Mouse (Mus musculus) MEL (cell line): Measurements from ENCODE around the gene Zcchc24. TPM values are rescaled to one million over a fixed set of nuclear protein-coding genes. Genes with fewer than 3 reads are reported as not detected.

Source experiments
- DNase-seq: peaks from one replicate; pipeline ENCODE4 v3.0.0; 2011; ENCODE audit warnings: low read depth, low spot score
- H3K27ac ChIP-seq: 2 replicates; pipeline ENCODE4 v1.5.1; 2012; ENCODE audit warnings: low read depth, mild to moderate bottlenecking, control low read depth, low read length, moderate library complexity; ENCODE audit not compliant: control insufficient read depth
- H3K27me3 ChIP-seq, 2 experiments: fragments of 150-350 bp in 1 of 2; sonication (generic) in 1 of 2; 2 replicates each; pipeline ENCODE4 v1.6.1; 2012; ENCODE audit warnings: low read length in 2 of 2, mild to moderate bottlenecking in 2 of 2, improper control_type of control experiment in 1 of 2, moderate library complexity in 1 of 2; ENCODE audit not compliant: insufficient read depth in 2 of 2, control insufficient read depth in 1 of 2
- H3K36me3 ChIP-seq, 2 experiments: 2 replicates each; pipeline ENCODE4 v1.6.1; 2012 to 2014; ENCODE audit warnings: low read length in 2 of 2, improper control_type of control experiment in 1 of 2, inconsistent platforms in 1 of 2, mild to moderate bottlenecking in 1 of 2; ENCODE audit not compliant: insufficient read depth in 2 of 2, control insufficient read depth in 1 of 2
- H3K4me1 ChIP-seq, 2 experiments: fragments of 150-350 bp in 1 of 2; sonication (generic) in 1 of 2; 2 replicates each; pipeline ENCODE4 v1.6.1; 2012; ENCODE audit warnings: low read length in 2 of 2, improper control_type of control experiment in 1 of 2, mild to moderate bottlenecking in 1 of 2; ENCODE audit not compliant: insufficient read depth in 2 of 2, control insufficient read depth in 1 of 2
- H3K4me3 ChIP-seq, 2 experiments: fragments of 150-350 bp in 1 of 2; sonication (generic) in 1 of 2; 2 replicates each; pipeline ENCODE4 v1.5.1; 2012; ENCODE audit warnings: low read depth in 2 of 2, low read length in 2 of 2, mild to moderate bottlenecking in 2 of 2, moderate library complexity in 2 of 2, control low read depth in 1 of 2, improper control_type of control experiment in 1 of 2; ENCODE audit not compliant: control insufficient read depth in 1 of 2, insufficient read depth in 1 of 2
- H3K79me2 ChIP-seq: 2 replicates; pipeline ENCODE4 v1.6.1; 2012; ENCODE audit warnings: mild to moderate bottlenecking, low read length, moderate library complexity; ENCODE audit not compliant: control insufficient read depth, poor library complexity, insufficient read depth
- H3K9ac ChIP-seq: 2 replicates; pipeline ENCODE4 v1.6.1; 2012; ENCODE audit warnings: low read depth, mild to moderate bottlenecking, control low read depth, low read length, moderate library complexity; ENCODE audit not compliant: control insufficient read depth, poor library complexity, severe bottlenecking
- H3K9me3 ChIP-seq: fragments of 150-350 bp; sonication (generic); replicated peaks from 2 replicates; pipeline ENCODE4 v1.6.1; 2012; ENCODE audit warnings: mild to moderate bottlenecking, low read length, improper control_type of control experiment, moderate library complexity; ENCODE audit not compliant: insufficient read depth
- CHD1 ChIP-seq: IDR thresholded peaks from 2 replicates; pipeline ENCODE4 v1.6.1; 2012; ENCODE audit warnings: low read depth, mild to moderate bottlenecking, inconsistent platforms, low read length, improper control_type of control experiment
- CHD2 ChIP-seq: IDR thresholded peaks from 2 replicates; pipeline ENCODE4 v1.6.1; 2011; ENCODE audit warnings: low read length, improper control_type of control experiment
- E2F4 ChIP-seq: IDR thresholded peaks from 2 replicates; pipeline ENCODE4 v1.6.1; 2011; ENCODE audit warnings: low read depth, low read length, improper control_type of control experiment, borderline replicate concordance
- ELF1 ChIP-seq: IDR thresholded peaks from 2 replicates; pipeline ENCODE4 v1.6.1; 2014; ENCODE audit warnings: low read depth, mild to moderate bottlenecking, inconsistent platforms, low read length, improper control_type of control experiment, moderate library complexity
- EP300 ChIP-seq, 2 experiments: IDR thresholded peaks; 2 replicates each; pipeline ENCODE4 v1.6.1; 2011; ENCODE audit warnings: improper control_type of control experiment in 2 of 2, low read length in 2 of 2, low read depth in 1 of 2, mild to moderate bottlenecking in 1 of 2
- ETS1 ChIP-seq: IDR thresholded peaks from 2 replicates; pipeline ENCODE4 v1.6.1; 2012; ENCODE audit warnings: low read depth, mild to moderate bottlenecking, inconsistent platforms, low read length, improper control_type of control experiment, moderate library complexity
- GABPA ChIP-seq: IDR thresholded peaks from 2 replicates; pipeline ENCODE4 v1.6.1; 2012; ENCODE audit warnings: low read depth, mild to moderate bottlenecking, inconsistent platforms, low read length, improper control_type of control experiment, moderate library complexity
- GATA1 ChIP-seq: IDR thresholded peaks from 2 replicates; pipeline ENCODE4 v1.6.1; 2011; ENCODE audit warnings: low read depth, low read length, improper control_type of control experiment
- JUND ChIP-seq: IDR thresholded peaks from 2 replicates; pipeline ENCODE4 v1.6.1; 2011; ENCODE audit warnings: low read depth, mild to moderate bottlenecking, improper control_type of control experiment, low read length
- KAT2A ChIP-seq: conservative IDR thresholded peaks from 2 replicates; pipeline ENCODE4 v1.6.1; 2012; ENCODE audit warnings: low read depth, low read length, improper control_type of control experiment, inconsistent platforms
- MAFK ChIP-seq: IDR thresholded peaks from 2 replicates; pipeline ENCODE4 v1.6.1; 2011; ENCODE audit warnings: low read depth, mild to moderate bottlenecking, low read length, improper control_type of control experiment, borderline replicate concordance
- MAX ChIP-seq: IDR thresholded peaks from 2 replicates; pipeline ENCODE4 v1.6.1; 2011; ENCODE audit warnings: low read length, improper control_type of control experiment
- MEF2A ChIP-seq: IDR thresholded peaks from 2 replicates; pipeline ENCODE4 v1.6.1; 2014; ENCODE audit warnings: low read depth, mild to moderate bottlenecking, inconsistent platforms, low read length, improper control_type of control experiment; ENCODE audit not compliant: poor library complexity, insufficient replicate concordance, severe bottlenecking; ENCODE audit errors: extremely low read depth
- MXI1 ChIP-seq: IDR thresholded peaks from 2 replicates; pipeline ENCODE4 v1.6.1; 2011; ENCODE audit warnings: mild to moderate bottlenecking, low read depth, low read length, improper control_type of control experiment
- MYB ChIP-seq: IDR thresholded peaks from 2 replicates; pipeline ENCODE4 v1.6.1; 2011; ENCODE audit warnings: mild to moderate bottlenecking, low read depth, low read length, improper control_type of control experiment
- MYC ChIP-seq: IDR thresholded peaks from 2 replicates; pipeline ENCODE4 v1.6.1; 2011; ENCODE audit warnings: low read depth, mild to moderate bottlenecking, low read length, improper control_type of control experiment, moderate library complexity
- NELFE ChIP-seq: IDR thresholded peaks from 2 replicates; pipeline ENCODE4 v1.6.1; 2011; ENCODE audit warnings: low read depth, low read length, improper control_type of control experiment
- NRF1 ChIP-seq: IDR thresholded peaks from 2 replicates; pipeline ENCODE4 v1.6.1; 2014; ENCODE audit warnings: low read depth, mild to moderate bottlenecking, inconsistent platforms, low read length, improper control_type of control experiment, moderate library complexity; ENCODE audit not compliant: poor library complexity, insufficient read depth, severe bottlenecking
- POLR2A ChIP-seq, 2 experiments: IDR thresholded peaks; 2 replicates each; pipeline ENCODE4 v1.6.1; 2011 to 2012; ENCODE audit warnings: low read length in 2 of 2, mild to moderate bottlenecking in 2 of 2, control low read depth in 1 of 2, improper control_type of control experiment in 1 of 2, low read depth in 1 of 2, moderate library complexity in 1 of 2; ENCODE audit not compliant: control insufficient read depth in 1 of 2, insufficient read depth in 1 of 2, poor library complexity in 1 of 2
- POLR2AphosphoS5 ChIP-seq: IDR thresholded peaks from 2 replicates; pipeline ENCODE4 v1.6.1; 2012; ENCODE audit warnings: low read depth, borderline replicate concordance, mild to moderate bottlenecking, inconsistent platforms, low read length, moderate library complexity, mixed read lengths
- RAD21 ChIP-seq: IDR thresholded peaks from 2 replicates; pipeline ENCODE4 v1.6.1; 2011; ENCODE audit warnings: mild to moderate bottlenecking, low read depth, low read length, improper control_type of control experiment
- RCOR1 ChIP-seq: IDR thresholded peaks from 2 replicates; pipeline ENCODE4 v1.6.1; 2012; ENCODE audit warnings: low read depth, mild to moderate bottlenecking, inconsistent platforms, low read length, improper control_type of control experiment
- TBP ChIP-seq: IDR thresholded peaks from 2 replicates; pipeline ENCODE4 v1.8.0; 2011; ENCODE audit warnings: low read depth, low read length, improper control_type of control experiment
- TCF12 ChIP-seq: IDR thresholded peaks from 2 replicates; pipeline ENCODE4 v1.6.1; 2014; ENCODE audit warnings: low read depth, mild to moderate bottlenecking, inconsistent platforms, low read length, improper control_type of control experiment, moderate library complexity
- UBTF ChIP-seq: IDR thresholded peaks from 2 replicates; pipeline ENCODE4 v1.6.1; 2012; ENCODE audit warnings: low read depth, mild to moderate bottlenecking, inconsistent platforms, low read length, improper control_type of control experiment, moderate library complexity, borderline replicate concordance; ENCODE audit not compliant: insufficient read depth
- USF2 ChIP-seq, 2 experiments: IDR thresholded peaks; 2 replicates each; pipeline ENCODE4 v1.6.1; 2011 to 2012; ENCODE audit warnings: improper control_type of control experiment in 2 of 2, low read length in 2 of 2, borderline replicate concordance in 1 of 2, inconsistent platforms in 1 of 2, low read depth in 1 of 2, mild to moderate bottlenecking in 1 of 2; ENCODE audit not compliant: insufficient read depth in 1 of 2
- ZC3H11A ChIP-seq: IDR thresholded peaks from 2 replicates; pipeline ENCODE4 v1.6.1; 2012; ENCODE audit warnings: low read depth, mild to moderate bottlenecking, inconsistent platforms, low read length, improper control_type of control experiment
- ZKSCAN1 ChIP-seq: IDR thresholded peaks from 2 replicates; pipeline ENCODE4 v1.6.1; 2012; ENCODE audit warnings: low read depth, mild to moderate bottlenecking, inconsistent platforms, low read length, improper control_type of control experiment, moderate library complexity
- ZMIZ1 ChIP-seq: IDR thresholded peaks from 2 replicates; pipeline ENCODE4 v1.6.1; 2012; ENCODE audit warnings: low read depth, mild to moderate bottlenecking, inconsistent platforms, low read length, improper control_type of control experiment, moderate library complexity
- ZNF384 ChIP-seq: IDR thresholded peaks from 2 replicates; pipeline ENCODE4 v1.6.1; 2012; ENCODE audit warnings: low read depth, mild to moderate bottlenecking, inconsistent platforms, low read length, improper control_type of control experiment
- polyA plus RNA-seq, 2 experiments: library from polyadenylated mRNA; stranded (reverse) in 1 of 2; unstranded in 1 of 2; fragments of >175 nt in 1 of 2; fragments of >200 nt in 1 of 2; gene quantifications; 2 replicates each; pipeline versions ENCODE4 v1.2.1 to v1.2.4; 2012; ENCODE audit warnings: low replicate concordance in 2 of 2, low read depth in 1 of 2; ENCODE audit not compliant: insufficient read length in 2 of 2, insufficient read depth in 1 of 2, missing spikeins in 1 of 2
- total RNA-seq: library from RNA; depleted of rRNA; stranded (reverse); fragments of 300-350 nt; gene quantifications from 2 replicates; pipeline ENCODE4 v1.2.3, GENCODE M21; 2012

Zcchc24 gene
- total and polyA plus RNA-seq, 3 experiments: 2.3 to 8.7 TPM; not detected in 1

- H3K9ac ChIP-seq: no peak overlapping the region
- TF ChIP-seq RCOR1 (no peak), E2F4 (no peak), KAT2A (no peak), MYB (no peak), NELFE (no peak), MEF2A (no peak), USF2 (IDR thresholded peaks at IDR 0.05; ENCODE audit: borderline replicate concordance in 1 of 2, insufficient read depth in 1 of 2, low read depth in 1 of 2, low read length in 2 of 2) (no peak), POLR2AphosphoS5 (no peak), NRF1 (no peak), ZMIZ1 (no peak), ZKSCAN1 (no peak), MAFK (no peak), CHD2 (no peak), POLR2A (IDR thresholded peaks at IDR 0.05; ENCODE audit: control insufficient read depth in 1 of 2, insufficient read depth in 1 of 2, low read depth in 1 of 2, low read length in 2 of 2, poor library complexity in 1 of 2) (no peak), TCF12 (no peak), ETS1 (no peak)
- no peaks in the 10 kb centered on the region for H3K9me3 ChIP-seq
- peaks cover 0 to 15% of the 10 kb centered on the region in 2 experiments; a peak in 2 of 4 replicates for H3K36me3 ChIP-seq
- peaks cover 21 to 35% of the 10 kb centered on the region in 2 experiments for H3K4me1 ChIP-seq
- H3K27me3 ChIP-seq: no peaks in the 10 kb centered on the region
- H3K27ac ChIP-seq: no peak overlapping the region
- no peak overlapping the region for H3K4me3 ChIP-seq
- peak; percentile 37 for DNase-seq
- no peaks in the 10 kb centered on the region for H3K79me2 ChIP-seq
These were observed 20.4 kb upstream of the Zcchc24 start for GRCm38 (mm10) chr14:25789207-25789606.

- Histone ChIP-seq H3K4me1 (peaks cover 21 to 35% of the 10 kb centered on the region in 2 experiments), H3K27me3 (peaks cover under 1 to 2% of the 10 kb centered on the region in 2 experiments; a peak in 1 of 4 replicates), H3K36me3 (peaks cover 0 to 15% of the 10 kb centered on the region in 2 experiments; a peak in 2 of 4 replicates), H3K27ac (peak overlapping the region; percentile 64), H3K79me2 (no peaks in the 10 kb centered on the region), H3K4me3 (no peak overlapping the region), H3K9me3 (no peaks in the 10 kb centered on the region), H3K9ac (no peak overlapping the region)
- DNase-seq: peak; percentile 79
- TF ChIP-seq RAD21 (no peak), ELF1 (peak; percentile 58; the same call in 1 of the 2 replicates), JUND (no peak), GABPA (no peak), MYC (0 out of 2 replicates have a peak, but pooled peaks have one; percentile 50), ZC3H11A (no peak), TCF12 (peak; percentile 80), ZMIZ1 (no peak), MAX (no peak), ZNF384 (no peak), EP300 (IDR thresholded peaks at IDR 0.05; ENCODE audit: low read depth in 1 of 2, low read length in 2 of 2) (peak; percentile 84 to 86), MXI1 (peak; percentile 46; the same call in 1 of the 2 replicates), CHD1 (no peak), KAT2A (no peak; the same call in 1 of the 2 replicates), POLR2A (IDR thresholded peaks at IDR 0.05; ENCODE audit: control insufficient read depth in 1 of 2, insufficient read depth in 1 of 2, low read depth in 1 of 2, low read length in 2 of 2, poor library complexity in 1 of 2) (no peak), NRF1 (no peak), TBP (0 out of 2 replicates have a peak, but pooled peaks have one; percentile 21), NELFE (no peak), GATA1 (peak; percentile 92), ETS1 (peak; percentile 79), UBTF (no peak)
These were observed 19.4 kb upstream of the Zcchc24 start for GRCm38 (mm10) chr14:25788201-25788600.
